Mouse (Mus musculus) kidney, postnatal 0 days (tissue): Measurements from ENCODE around the gene Tmem82. TPM values are rescaled to one million over a fixed set of nuclear protein-coding genes. Genes with fewer than 3 reads are reported as not detected.

Experiments
- ATAC-seq: fragments of 200-750 bp; cut with Nextera tagmentation; replicated peaks from 2 replicates; pipeline ENCODE4 v1.8.0; 2017; ENCODE audit warnings: low read depth, moderate number of reproducible peaks, moderate TSS enrichment, moderate library complexity; ENCODE audit not compliant: low FRiP score
- DNase-seq: peaks from one replicate; pipeline ENCODE4 v3.0.0-alpha.2; 2016; ENCODE audit warnings: low spot score
- H3K27ac ChIP-seq: fragments of 300-500 bp; sonication (generic); 2 replicates; pipeline ENCODE4 v1.5.1; 2014; ENCODE audit warnings: mild to moderate bottlenecking
- H3K27me3 ChIP-seq: fragments of 300-500 bp; sonication (generic); 2 replicates; pipeline ENCODE4 v1.6.1; 2014; ENCODE audit warnings: low read length, mixed read lengths; ENCODE audit not compliant: insufficient read depth
- H3K36me3 ChIP-seq: fragments of 300-500 bp; sonication (generic); 2 replicates; pipeline ENCODE4 v1.6.1; 2014; ENCODE audit warnings: low read length, mixed read lengths; ENCODE audit not compliant: insufficient read depth
- H3K4me1 ChIP-seq: fragments of 300-500 bp; sonication (generic); replicated peaks from 2 replicates; pipeline ENCODE4 v1.6.1; 2014; ENCODE audit warnings: antibody characterized with exemption, low read length, mixed read lengths; ENCODE audit not compliant: insufficient read depth
- H3K4me2 ChIP-seq: fragments of 300-500 bp; sonication (generic); 2 replicates; pipeline ENCODE4 v1.6.1; 2014; ENCODE audit warnings: mild to moderate bottlenecking, low read length, moderate library complexity, mixed read lengths
- H3K4me3 ChIP-seq: fragments of 300-500 bp; sonication (generic); replicated peaks from 2 replicates; pipeline ENCODE4 v1.5.1; 2014; ENCODE audit warnings: low read depth, low read length
- H3K9ac ChIP-seq: fragments of 300-500 bp; sonication (generic); 2 replicates; pipeline ENCODE4 v1.6.1; 2014; ENCODE audit warnings: low read depth, low read length
- H3K9me3 ChIP-seq: fragments of 300-500 bp; sonication (generic); replicated peaks from 2 replicates; pipeline ENCODE4 v1.6.1; 2016; ENCODE audit warnings: low read length, inconsistent platforms, mixed read lengths
- CTCF ChIP-seq: IDR thresholded peaks from 2 replicates; pipeline ENCODE4 v1.5.1; 2016; ENCODE audit warnings: antibody characterized with exemption, low read depth, mild to moderate bottlenecking, moderate library complexity
- WGBS: fragments of 180-500 bp; shearing (Covaris S2); extraction: QIAGEN DNeasy Blood & Tissue Kit; methylation state at CpG from one replicate; pipeline ENCODE4 v1.1.7; 2014; 5-methylcytosine and 5-hydroxymethylcytosine counted together
- polyA plus RNA-seq: library from polyadenylated mRNA; unstranded; fragments of >200 nt; fragmentation: Nextera tagmentation; extraction: Ambion mirVana; gene quantifications from 2 replicates; pipeline ENCODE4 v1.2.1, GENCODE M21; 2015

Tmem82 gene
- polyA plus RNA-seq, 1 experiment from 2014 or later: 7.7 TPM

DNA sequence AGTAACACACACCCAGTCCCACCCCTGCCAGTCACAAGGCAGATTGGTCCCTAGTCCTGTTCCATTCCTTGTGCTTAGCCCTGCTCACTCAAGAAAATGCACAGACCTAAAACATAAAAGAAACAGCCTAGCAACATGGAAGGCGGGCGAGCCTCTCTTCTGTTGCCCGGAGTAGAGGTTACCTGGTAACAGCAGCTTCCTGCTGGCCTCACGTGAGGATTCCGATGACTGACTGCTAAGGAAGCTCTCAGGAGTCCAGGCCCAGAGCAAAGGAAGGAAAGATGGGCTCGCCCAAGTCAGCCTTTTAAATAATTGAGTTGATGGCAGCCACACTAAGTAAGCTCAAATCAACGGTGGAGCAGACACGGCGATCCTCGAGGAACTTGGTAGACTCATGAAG, 33.5 kb upstream of the Tmem82 start:
- 83% methylated on average over 10 of the region's 10 CpGs for WGBS
- Histone ChIP-seq H3K27me3 (no peaks in the 10 kb centered on the region), H3K4me1 (no peaks in the 10 kb centered on the region), H3K9ac (no peak overlapping the region), H3K27ac (no peak overlapping the region), H3K4me2 (no peak overlapping the region), H3K9me3 (no peaks in the 10 kb centered on the region), H3K4me3 (no peak overlapping the region), H3K36me3 (peaks cover 8% of the 10 kb centered on the region; the same call in 1 of the 2 replicates)
- TF ChIP-seq CTCF: no peak
- ATAC-seq (no peak), DNase-seq (no peak)

DNA sequence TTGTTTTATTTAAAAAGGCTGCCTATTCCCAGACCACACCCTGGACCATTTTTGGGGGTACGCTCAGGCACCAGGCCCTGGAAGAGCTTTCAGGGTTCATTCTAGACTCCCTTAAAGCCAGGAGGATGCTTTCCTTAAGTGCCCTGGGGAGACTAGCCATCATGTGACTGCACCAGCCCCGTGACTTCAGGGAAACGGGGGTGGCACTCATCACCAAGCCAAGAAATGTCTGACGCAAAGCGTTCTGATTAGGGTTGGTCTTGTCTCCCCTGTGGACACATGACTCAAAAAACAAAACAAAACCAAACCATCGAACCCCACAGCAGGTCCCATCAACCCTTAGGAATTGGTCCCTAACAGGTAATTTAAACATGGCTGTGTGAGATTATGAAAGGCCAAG, 32.9 kb upstream of the Tmem82 start:
- no peak for TF ChIP-seq CTCF
- no peak for ATAC-seq
- H3K4me1 ChIP-seq: no peaks in the 10 kb centered on the region
- no peak for DNase-seq
- no peaks in the 10 kb centered on the region for H3K27me3 ChIP-seq
- no peak overlapping the region for H3K4me2 ChIP-seq
- no peaks in the 10 kb centered on the region for H3K9me3 ChIP-seq
- peaks cover 8% of the 10 kb centered on the region; the same call in 1 of the 2 replicates for H3K36me3 ChIP-seq
- H3K27ac ChIP-seq: no peak overlapping the region
- H3K9ac ChIP-seq: no peak overlapping the region
- no peak overlapping the region for H3K4me3 ChIP-seq
- 91% methylated on average over 6 of the region's 6 CpGs for WGBS

DNA sequence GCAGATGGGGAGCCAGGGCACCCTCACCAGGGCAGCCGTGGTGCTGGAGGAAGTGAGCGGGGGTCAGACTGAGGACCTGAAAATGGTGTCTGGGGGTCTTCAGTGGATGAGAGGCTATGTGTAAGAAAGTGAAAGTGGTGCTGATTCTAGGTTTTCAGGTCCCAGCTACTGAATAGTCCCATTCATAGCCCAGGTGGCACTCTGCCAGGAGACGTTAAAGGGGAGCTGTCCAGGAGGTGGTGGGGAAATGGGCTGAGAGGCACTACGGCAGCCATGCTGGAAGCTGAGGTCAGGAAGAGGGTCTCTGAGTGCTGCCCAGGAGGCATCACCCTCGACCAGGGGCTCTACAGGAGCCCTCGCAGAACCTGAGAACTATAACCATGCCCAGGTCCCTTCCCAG, 30.8 kb upstream of the Tmem82 start:
- Histone ChIP-seq H3K4me3 (no peak overlapping the region), H3K36me3 (peaks cover 8% of the 10 kb centered on the region; the same call in 1 of the 2 replicates), H3K9ac (no peak overlapping the region), H3K27me3 (no peaks in the 10 kb centered on the region), H3K27ac (no peak overlapping the region), H3K4me2 (no peak overlapping the region), H3K9me3 (no peaks in the 10 kb centered on the region), H3K4me1 (no peaks in the 10 kb centered on the region)
- no peak for TF ChIP-seq CTCF
- DNase-seq: no peak
- WGBS: 72% methylated on average over 6 of the region's 6 CpGs
- no peak for ATAC-seq

DNA sequence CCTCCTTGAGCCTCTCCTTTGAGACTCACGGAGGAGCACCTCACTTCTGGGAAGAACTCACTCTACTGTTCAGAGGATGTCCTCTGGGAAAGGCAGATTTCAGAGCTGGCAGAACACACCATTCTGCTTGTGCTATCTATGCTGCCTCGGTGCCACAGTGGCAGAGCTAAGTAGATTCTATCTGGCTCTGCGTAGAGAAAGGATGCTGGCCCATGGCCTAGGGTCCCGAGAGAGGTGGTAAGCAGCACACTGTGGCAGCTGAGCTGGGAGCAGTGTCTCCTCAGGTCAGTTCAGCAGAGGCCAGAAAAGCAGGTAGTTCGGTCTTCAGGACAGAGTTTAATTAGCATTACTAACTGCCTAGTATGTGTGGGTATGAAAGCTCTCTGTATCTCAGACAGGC, 29.8 kb upstream of the Tmem82 start:
- TF ChIP-seq CTCF: no peak
- Histone ChIP-seq H3K9me3 (no peaks in the 10 kb centered on the region), H3K4me1 (peaks cover 8% of the 10 kb centered on the region), H3K27ac (no peak overlapping the region), H3K9ac (no peak overlapping the region), H3K4me3 (no peak overlapping the region), H3K36me3 (0 out of 2 replicates have a peak, but pooled peaks cover 4% of the 10 kb centered on the region), H3K27me3 (no peaks in the 10 kb centered on the region), H3K4me2 (no peak overlapping the region)
- DNase-seq (no peak), ATAC-seq (no peak)
- WGBS: 96% methylated on average over 5 of the region's 5 CpGs

DNA sequence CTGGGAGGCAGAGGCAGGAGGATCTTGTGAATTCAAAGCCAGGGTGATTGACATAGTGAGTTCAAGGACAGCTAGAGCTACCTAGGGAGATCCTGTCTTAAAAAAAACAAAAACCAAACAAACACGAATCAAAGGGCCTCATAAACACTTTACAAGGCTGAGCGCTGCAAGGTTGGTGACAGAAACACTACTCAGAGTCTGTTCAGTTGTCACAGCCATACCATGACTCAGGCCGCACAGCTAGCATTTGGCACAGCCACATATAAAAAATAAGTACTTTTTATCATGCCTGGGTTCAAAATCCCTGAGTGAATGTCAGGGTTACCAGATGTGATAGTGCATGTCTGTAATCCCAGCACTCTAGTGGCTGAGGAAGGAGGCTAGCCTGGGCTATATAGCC, 28.8 kb upstream of the Tmem82 start:
- WGBS: 89% methylated on average over 3 of the region's 3 CpGs
- DNase-seq: no peak
- Histone ChIP-seq H3K4me2 (no peak overlapping the region), H3K9me3 (no peaks in the 10 kb centered on the region), H3K4me3 (no peak overlapping the region), H3K9ac (no peak overlapping the region), H3K4me1 (peaks cover 11% of the 10 kb centered on the region), H3K36me3 (0 out of 2 replicates have a peak, but pooled peaks cover 4% of the 10 kb centered on the region), H3K27ac (no peak overlapping the region), H3K27me3 (no peaks in the 10 kb centered on the region)
- TF ChIP-seq CTCF: no peak
- no peak for ATAC-seq

DNA sequence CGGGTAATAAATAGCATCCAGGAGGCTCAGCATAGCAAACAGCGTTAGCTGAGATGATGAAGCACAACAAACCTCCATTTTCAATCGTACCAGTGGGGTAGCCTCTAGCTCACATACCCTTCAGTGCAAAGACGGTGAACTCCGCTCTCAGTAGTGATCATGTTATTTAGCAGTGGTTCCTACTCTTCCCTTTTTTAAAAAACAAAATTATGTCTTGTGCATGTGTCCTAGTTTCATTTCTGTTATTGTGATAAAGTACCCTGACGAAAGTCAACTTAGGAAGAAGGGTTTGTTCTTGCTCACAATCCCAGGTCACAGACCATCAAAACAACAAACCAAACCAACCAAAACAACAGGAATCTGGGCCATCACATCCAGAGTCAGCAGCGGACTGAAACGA, 27.6 kb upstream of the Tmem82 start:
- H3K36me3 ChIP-seq: peaks cover 6% of the 10 kb centered on the region; the same call in 1 of the 2 replicates
- H3K9me3 ChIP-seq: no peaks in the 10 kb centered on the region
- DNase-seq (no peak), ATAC-seq (no peak)
- H3K9ac ChIP-seq: no peak overlapping the region
- WGBS: 90% methylated on average over 8 of the region's 8 CpGs
- no peak for TF ChIP-seq CTCF
- peaks cover 11% of the 10 kb centered on the region for H3K4me1 ChIP-seq
- H3K27ac ChIP-seq: no peak overlapping the region
- H3K27me3 ChIP-seq: no peaks in the 10 kb centered on the region
- no peak overlapping the region for H3K4me3 ChIP-seq
- H3K4me2 ChIP-seq: no peak overlapping the region
